Mouse (Mus musculus) liver, embryonic 14.5 days (tissue): Measurements from ENCODE around the gene Col23a1.

Source experiments
- CTCF ChIP-seq: IDR thresholded peaks from 2 replicates; pipeline ENCODE4 v1.5.1; 2016; ENCODE audit warnings: antibody characterized with exemption, low read depth, control low read depth
- EP300 ChIP-seq: IDR thresholded peaks from 2 replicates; pipeline ENCODE4 v1.6.1; 2016; ENCODE audit warnings: antibody characterized with exemption, low read depth

DNA sequence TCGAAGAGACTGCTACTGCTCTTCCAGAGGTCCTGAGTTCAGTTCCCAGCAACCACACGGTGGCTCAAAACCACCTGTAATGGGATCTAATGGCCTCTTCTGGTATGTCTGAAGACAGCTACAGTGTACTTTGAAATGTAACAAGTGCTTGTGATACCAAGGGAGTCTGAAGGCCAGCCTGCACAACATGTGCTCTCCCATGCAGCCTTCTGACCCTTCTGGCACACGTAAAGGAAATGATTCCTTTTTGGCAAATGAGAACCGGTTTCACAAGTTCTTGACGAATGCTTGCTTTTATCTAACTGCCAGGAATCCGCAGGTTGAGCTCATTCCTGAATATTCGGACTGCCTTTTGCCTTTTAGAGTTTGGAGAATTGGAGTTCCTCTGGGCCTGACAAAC is 325.4 kb downstream of the Col23a1 start:
- no peak for TF ChIP-seq EP300
- no peak for TF ChIP-seq CTCF
